7 mouse cellular contexts compared by ENCODE assay signal in genomic region chr1:36683810-36684467, GRCm38 (mm10). TPM values are rescaled to one million over a fixed set of nuclear protein-coding genes. Genes with fewer than 3 reads are reported as not detected.
DNase-seq lines count a peak whose midpoint lies in the region; ATAC-seq and TF ChIP-seq lines count a peak whose summit lies in the region.

No protein-coding gene starts in this region.

- peak; percentile 54; the same call in 1 of the 2 replicates for ATAC-seq in limb, embryonic 11.5 days (ENCODE audit: insufficient number of reproducible peaks, low FRiP score, low TSS enrichment, low read depth)
- peak; percentile 82 for ATAC-seq in midbrain, embryonic 15.5 days (replicated peaks)

- no peak for TF ChIP-seq POLR2A in kidney, adult 2 months (IDR thresholded peaks at IDR 0.05; ENCODE audit: low read depth, low read length)

- H3K27ac ChIP-seq in kidney, adult 2 months (ENCODE audit: insufficient read depth, low read depth, low read length): no peak overlapping the region
- H3K27ac ChIP-seq in limb, embryonic 11.5 days (replicated peaks; ENCODE audit: low read depth, low read length): no peak overlapping the region
- H3K27ac ChIP-seq in midbrain, embryonic 15.5 days: no peak overlapping the region

- peak; percentile 93 for TF ChIP-seq CTCF in kidney, adult 2 months (conservative IDR thresholded peaks at IDR 0.05; ENCODE audit: insufficient read depth, insufficient read length, low read depth, low read length)

- H3K4me3 ChIP-seq in kidney, adult 2 months (ENCODE audit: insufficient read depth, low read depth, low read length): no peak overlapping the region
- no peak overlapping the region for H3K4me3 ChIP-seq in limb, embryonic 11.5 days (ENCODE audit: low read depth, low read length)
- no peak overlapping the region for H3K4me3 ChIP-seq in midbrain, embryonic 15.5 days

- no peaks in the 10 kb centered on the region for H3K9me3 ChIP-seq in limb, embryonic 11.5 days (ENCODE audit: control insufficient read depth, low read length)
- no peaks in the 10 kb centered on the region for H3K9me3 ChIP-seq in midbrain, embryonic 15.5 days

- H3K9ac ChIP-seq in limb, embryonic 11.5 days (ENCODE audit: low read length): no peak overlapping the region
- H3K9ac ChIP-seq in midbrain, embryonic 15.5 days: no peak overlapping the region

- peak; percentile 85 for DNase-seq in adrenal gland, adult 2 months
- peak; percentile 92 for DNase-seq in embryo, embryonic 10.5 days (ENCODE audit: low spot score)
- DNase-seq in gastrocnemius, postnatal 36 days: peak; percentile 59 to 74
- peak; percentile 89 for DNase-seq in kidney, adult 2 months
- DNase-seq in limb, embryonic 11.5 days (ENCODE audit: low spot score): peak; percentile 81
- DNase-seq in spleen, adult 18-20 months: peak; percentile 46 to 75

- WGBS in kidney, adult 2 months: 8% methylated on average over 13 of the region's 13 CpGs
- WGBS in limb, embryonic 11.5 days: 12% methylated on average over 13 of the region's 13 CpGs
- 9% methylated on average over 13 of the region's 13 CpGs for WGBS in midbrain, embryonic 15.5 days

- no peaks in the 10 kb centered on the region for H3K36me3 ChIP-seq in kidney, adult 2 months (ENCODE audit: control insufficient read depth, insufficient read depth, low read length)
- no peaks in the 10 kb centered on the region for H3K36me3 ChIP-seq in limb, embryonic 11.5 days (ENCODE audit: control insufficient read depth, insufficient read depth, low read length)
- H3K36me3 ChIP-seq in midbrain, embryonic 15.5 days (replicated peaks): no peaks in the 10 kb centered on the region

- intact Hi-C loops in gastrocnemius, postnatal 36 days (cut with DNase I): loop anchor here (1.0 kb wide), 1 partner anchor 137 kb away; the partner anchor contains the start of gene Ankrd39

- no peak overlapping the region for H3K4me2 ChIP-seq in limb, embryonic 11.5 days (ENCODE audit: low read depth, severe bottlenecking)
- no peak overlapping the region for H3K4me2 ChIP-seq in midbrain, embryonic 15.5 days

- no peaks in the 10 kb centered on the region for H3K4me1 ChIP-seq in kidney, adult 2 months (ENCODE audit: control insufficient read depth, insufficient read depth, low read length)
- H3K4me1 ChIP-seq in limb, embryonic 11.5 days (ENCODE audit: control insufficient read depth, insufficient read depth, low read length): no peaks in the 10 kb centered on the region
- H3K4me1 ChIP-seq in midbrain, embryonic 15.5 days: no peaks in the 10 kb centered on the region; the same call in 1 of the 2 replicates

- no peaks in the 10 kb centered on the region for H3K27me3 ChIP-seq in kidney, adult 2 months (replicated peaks; ENCODE audit: control insufficient read depth, insufficient read depth, low read length)
- no peaks in the 10 kb centered on the region for H3K27me3 ChIP-seq in limb, embryonic 11.5 days (ENCODE audit: control insufficient read depth, insufficient read depth, low read length)
- H3K27me3 ChIP-seq in midbrain, embryonic 15.5 days (replicated peaks): no peaks in the 10 kb centered on the region

RNA-seq across cellular contexts. Expression of gene Fam178b, which starts 1.0 kb away (rescaled TPM):
- under 1 TPM; 0.14 to 0.79 TPM for total RNA-seq in adrenal gland, adult 2 months (2021)
- polyA plus RNA-seq in adrenal gland, adult 2 months (2012; rRNA removed): 0.52 and 1.2 TPM in 2 replicates
- total RNA-seq in gastrocnemius, postnatal 36 days (2021): 1 to 10 TPM in 1 of 2 experiments, not detected in 1; 1.2 TPM
- 0.35 and 1.1 TPM in 2 replicates for polyA plus RNA-seq in kidney, adult 2 months (2012; rRNA removed)
- polyA plus RNA-seq in limb, embryonic 11.5 days (2014; fragmentation: Nextera tagmentation; extraction: Ambion mirVana): 0.36 and 1.4 TPM in 2 replicates
- polyA plus RNA-seq in midbrain, embryonic 15.5 days (2015; fragmentation: Nextera tagmentation; extraction: Ambion mirVana): not detected in 2 replicates

RNA-seq across cellular contexts. Expression of gene Cox5b, which starts 7.3 kb away (rescaled TPM):
- 1,000 to 10,000 TPM in 1 of 2 experiments, 100 to 1,000 TPM in 1; 981 to 1,022 TPM for total RNA-seq in adrenal gland, adult 2 months (2021)
- 749 and 851 TPM in 2 replicates for polyA plus RNA-seq in adrenal gland, adult 2 months (2012; rRNA removed)
- total RNA-seq in gastrocnemius, postnatal 36 days (2021): 1,000 to 10,000 TPM; 1,244 to 1,300 TPM
- polyA plus RNA-seq in kidney, adult 2 months (2012; rRNA removed): 1,291 and 1,565 TPM in 2 replicates
- polyA plus RNA-seq in limb, embryonic 11.5 days (2014; fragmentation: Nextera tagmentation; extraction: Ambion mirVana): 490 and 518 TPM in 2 replicates
- 612 and 618 TPM in 2 replicates for polyA plus RNA-seq in midbrain, embryonic 15.5 days (2015; fragmentation: Nextera tagmentation; extraction: Ambion mirVana)

RNA-seq across cellular contexts. Expression of gene 4933424G06Rik, which starts 26.0 kb away (rescaled TPM):
- total RNA-seq in adrenal gland, adult 2 months (2021): not detected
- not detected in 2 replicates for polyA plus RNA-seq in adrenal gland, adult 2 months (2012; rRNA removed)
- under 1 TPM in 1 of 2 experiments, not detected in 1; 0.49 TPM for total RNA-seq in gastrocnemius, postnatal 36 days (2021)
- polyA plus RNA-seq in kidney, adult 2 months (2012; rRNA removed): not detected in 2 replicates
- 0.31 TPM in 1 of 2 replicates, not detected in the other for polyA plus RNA-seq in limb, embryonic 11.5 days (2014; fragmentation: Nextera tagmentation; extraction: Ambion mirVana)
- 0.84 and 1.1 TPM in 2 replicates for polyA plus RNA-seq in midbrain, embryonic 15.5 days (2015; fragmentation: Nextera tagmentation; extraction: Ambion mirVana)

RNA-seq across cellular contexts. Expression of gene Actr1b, which starts 30.3 kb away (rescaled TPM):
- total RNA-seq in adrenal gland, adult 2 months (2021): 100 to 1,000 TPM; 132 to 140 TPM
- polyA plus RNA-seq in adrenal gland, adult 2 months (2012; rRNA removed): 144 and 156 TPM in 2 replicates
- 100 to 1,000 TPM; 117 to 148 TPM for total RNA-seq in gastrocnemius, postnatal 36 days (2021)
- 130 and 141 TPM in 2 replicates for polyA plus RNA-seq in kidney, adult 2 months (2012; rRNA removed)
- polyA plus RNA-seq in limb, embryonic 11.5 days (2014; fragmentation: Nextera tagmentation; extraction: Ambion mirVana): 108 and 123 TPM in 2 replicates
- 110 and 112 TPM in 2 replicates for polyA plus RNA-seq in midbrain, embryonic 15.5 days (2015; fragmentation: Nextera tagmentation; extraction: Ambion mirVana)
